Mouse (Mus musculus) forebrain, embryonic 12.5 days (tissue): Measurements from ENCODE around the gene Srsf1. TPM values are rescaled to one million over a fixed set of nuclear protein-coding genes. Genes with fewer than 3 reads are reported as not detected.
A peak's percentile ranks its signal among the peaks of the same experiment; 100 is the strongest.

Experiments used
- ATAC-seq: fragments of 200-750 bp; cut with Nextera tagmentation; 2 replicates; pipeline ENCODE4 v1.8.0; 2017; ENCODE audit warnings: moderate TSS enrichment; ENCODE audit not compliant: low FRiP score
- H3K27ac ChIP-seq: fragments of 300-500 bp; sonication (generic); 2 replicates; pipeline ENCODE4 v1.5.1; 2016; ENCODE audit warnings: mild to moderate bottlenecking
- H3K27me3 ChIP-seq: fragments of 300-500 bp; sonication (generic); 2 replicates; pipeline ENCODE4 v1.6.1; 2016; ENCODE audit warnings: mild to moderate bottlenecking
- H3K36me3 ChIP-seq: fragments of 300-500 bp; sonication (generic); replicated peaks from 2 replicates; pipeline ENCODE4 v1.6.1; 2016; ENCODE audit warnings: mild to moderate bottlenecking
- H3K4me1 ChIP-seq: fragments of 300-500 bp; sonication (generic); 2 replicates; pipeline ENCODE4 v1.6.1; 2016
- H3K4me2 ChIP-seq: fragments of 300-500 bp; sonication (generic); 2 replicates; pipeline ENCODE4 v1.6.1; 2016; ENCODE audit warnings: mild to moderate bottlenecking, moderate library complexity
- H3K4me3 ChIP-seq: fragments of 300-500 bp; sonication (generic); replicated peaks from 2 replicates; pipeline ENCODE4 v1.5.1; 2016; ENCODE audit warnings: mild to moderate bottlenecking
- H3K9ac ChIP-seq: fragments of 300-500 bp; sonication (generic); 2 replicates; pipeline ENCODE4 v1.6.1; 2016; ENCODE audit warnings: mild to moderate bottlenecking
- H3K9me3 ChIP-seq: fragments of 300-500 bp; sonication (generic); 2 replicates; pipeline ENCODE4 v1.6.1; 2016
- WGBS: fragments of 180-500 bp; shearing (Covaris S2); methylation state at CpG from one replicate; pipeline ENCODE4 v1.1.7; 2016; 5-methylcytosine and 5-hydroxymethylcytosine counted together
- polyA plus RNA-seq: library from polyadenylated mRNA; unstranded; fragments of >200 nt; fragmentation: Nextera tagmentation; extraction: Ambion mirVana; gene quantifications from 2 replicates; pipeline ENCODE4 v1.2.1, GENCODE M21; 2016

The Srsf1 gene
- 564 and 577 TPM in 2 replicates for polyA plus RNA-seq

DNA sequence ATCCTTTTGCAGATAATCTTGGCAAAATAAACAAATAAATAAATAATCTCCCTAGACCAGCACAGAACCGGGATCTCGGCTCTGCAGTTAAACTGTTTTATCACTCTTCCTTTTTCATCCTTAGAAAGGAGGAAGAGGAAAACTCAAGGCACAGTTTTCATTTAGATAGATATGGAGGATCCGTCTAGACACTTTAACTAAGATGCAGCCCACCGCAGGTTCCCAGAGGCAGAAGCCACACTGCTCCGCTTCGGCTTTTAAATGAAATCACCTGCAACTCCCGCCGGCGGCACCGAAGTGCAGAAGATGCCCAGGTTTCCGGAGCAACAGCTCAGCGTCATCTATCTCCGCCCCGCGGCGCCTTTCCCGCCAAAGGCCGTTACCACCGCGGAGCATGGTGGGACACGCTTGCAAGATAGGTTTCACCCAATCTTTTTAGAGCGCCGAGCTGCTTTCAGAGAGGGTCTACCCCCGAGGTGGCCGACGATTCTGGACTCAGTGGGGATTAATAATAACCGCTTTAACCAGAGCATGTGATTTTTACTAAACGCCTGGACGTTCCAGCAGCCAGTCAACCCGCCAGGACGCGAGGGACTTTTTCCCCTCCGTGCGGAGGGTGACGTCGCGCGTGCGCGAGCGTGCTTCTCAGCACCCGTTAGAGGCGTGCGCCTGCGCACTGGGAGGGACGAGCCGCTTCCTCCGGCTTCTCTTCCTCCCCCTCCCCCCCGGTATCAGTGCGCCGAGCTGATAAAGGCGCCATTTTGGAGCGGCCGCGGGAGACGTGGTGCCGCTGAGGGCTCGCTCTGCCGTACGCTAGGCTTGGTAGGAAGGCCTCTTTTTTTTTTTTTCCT lies at the start of gene Srsf1:
Gene Srsf1 (plus strand): TSS at position 430 of the 851 bp plus-strand sequence.
- peak; percentile 91 for ATAC-seq
- Histone ChIP-seq H3K4me1 (peaks cover 33% of the 10 kb centered on the region), H3K27me3 (no peaks in the 10 kb centered on the region), H3K9ac (peak within 1 kb of the TSS; percentile 99), H3K27ac (peak within 1 kb of the TSS; percentile 99), H3K4me3 (peak within 1 kb of the TSS; percentile 98), H3K4me2 (peak within 1 kb of the TSS; percentile 68), H3K36me3 (peaks cover 29% of the 10 kb centered on the region), H3K9me3 (no peaks in the 10 kb centered on the region)
- WGBS: under 1% methylated on average over 60 of the region's 60 CpGs

DNA sequence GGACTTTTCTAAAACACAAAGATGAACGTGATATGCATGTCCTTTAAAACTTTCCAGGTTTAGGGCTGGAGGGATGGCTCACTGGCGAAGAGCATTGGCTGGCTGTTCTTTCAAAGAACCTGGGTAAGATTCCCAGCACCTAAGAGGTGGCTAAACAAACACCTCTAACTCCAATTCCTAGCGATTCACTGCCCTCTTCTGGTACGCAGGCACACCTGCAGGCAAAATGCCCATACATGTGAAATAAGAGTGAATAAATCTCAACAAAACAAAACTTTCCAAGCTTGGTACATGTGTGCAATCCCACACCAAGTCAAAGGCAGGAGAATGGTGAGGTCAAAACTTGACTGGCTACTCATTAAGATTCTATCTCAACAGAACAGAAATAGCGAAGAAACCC lies 47.4 kb upstream of the Srsf1 start:
- no peak overlapping the region for H3K9ac ChIP-seq
- ATAC-seq: no peak
- H3K9me3 ChIP-seq: no peaks in the 10 kb centered on the region
- H3K4me1 ChIP-seq: no peaks in the 10 kb centered on the region
- no peak overlapping the region for H3K4me2 ChIP-seq
- no peak overlapping the region for H3K4me3 ChIP-seq
- 86% methylated on average over 5 of the region's 5 CpGs for WGBS
- peaks cover 11% of the 10 kb centered on the region; the same call in 1 of the 2 replicates for H3K36me3 ChIP-seq
- no peaks in the 10 kb centered on the region for H3K27me3 ChIP-seq
- no peak overlapping the region for H3K27ac ChIP-seq

GRCm38 (mm10) chr11:88002738-88003137 lies 44.4 kb upstream of the Srsf1 start:
- Histone ChIP-seq H3K4me1 (peaks cover 4% of the 10 kb centered on the region), H3K9me3 (no peaks in the 10 kb centered on the region), H3K4me2 (no peak overlapping the region), H3K27me3 (no peaks in the 10 kb centered on the region), H3K27ac (no peak overlapping the region), H3K4me3 (no peak overlapping the region), H3K36me3 (peaks cover 11% of the 10 kb centered on the region; the same call in 1 of the 2 replicates), H3K9ac (no peak overlapping the region)
- ATAC-seq: no peak
- 76% methylated on average over 4 of the region's 4 CpGs for WGBS

DNA sequence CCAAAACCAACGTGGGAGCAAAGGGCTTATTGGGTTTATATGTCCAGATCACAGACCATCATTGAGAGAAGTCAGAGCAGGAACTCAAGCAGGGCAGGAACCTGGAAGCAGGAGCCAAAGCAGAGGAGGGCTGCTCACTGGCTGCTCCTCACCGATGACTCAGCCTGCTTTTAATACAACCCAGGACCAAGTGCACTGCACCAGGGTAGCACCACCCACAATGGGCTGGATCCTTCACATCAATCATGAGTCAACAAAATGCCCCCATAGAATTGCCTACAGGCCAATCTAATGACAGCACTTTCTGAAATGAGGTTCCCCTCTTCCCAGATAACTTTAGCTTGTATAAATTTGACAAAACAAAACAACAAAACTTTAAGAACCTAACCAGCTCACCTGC lies 43.0 kb upstream of the Srsf1 start:
- Histone ChIP-seq H3K36me3 (peaks cover 11% of the 10 kb centered on the region; the same call in 1 of the 2 replicates), H3K27me3 (no peaks in the 10 kb centered on the region)
- WGBS: 61% methylated on average over 2 of the region's 2 CpGs

GRCm38 (mm10) chr11:88008641-88009040 lies 38.5 kb upstream of the Srsf1 start:
- Histone ChIP-seq H3K4me3 (no peak overlapping the region), H3K4me2 (no peak overlapping the region), H3K27me3 (no peaks in the 10 kb centered on the region), H3K36me3 (no peaks in the 10 kb centered on the region), H3K27ac (no peak overlapping the region), H3K9ac (no peak overlapping the region), H3K4me1 (peaks cover 17% of the 10 kb centered on the region), H3K9me3 (no peaks in the 10 kb centered on the region)
- WGBS: 67% methylated on average over 1 of the region's 1 CpGs
- ATAC-seq: no peak

More for the DNA sequence above, 43.0 kb upstream of the Srsf1 start:
- no peak for ATAC-seq
- Histone ChIP-seq H3K4me1 (peaks cover 7% of the 10 kb centered on the region), H3K27ac (no peak overlapping the region), H3K4me3 (no peak overlapping the region), H3K4me2 (no peak overlapping the region), H3K9ac (no peak overlapping the region), H3K9me3 (no peaks in the 10 kb centered on the region)

- peak overlapping the region; percentile 32 for H3K4me2 ChIP-seq
- no peaks in the 10 kb centered on the region for H3K27me3 ChIP-seq
- 26% methylated on average over 16 of the region's 16 CpGs for WGBS
- no peaks in the 10 kb centered on the region for H3K36me3 ChIP-seq
- H3K9me3 ChIP-seq: no peaks in the 10 kb centered on the region
- peak overlapping the region; percentile 33; the same call in 1 of the 2 replicates for H3K27ac ChIP-seq
- no peak overlapping the region for H3K4me3 ChIP-seq
- peak; percentile 41; the same call in 1 of the 2 replicates for ATAC-seq
- peaks cover 17% of the 10 kb centered on the region for H3K4me1 ChIP-seq
- no peak overlapping the region for H3K9ac ChIP-seq
These were observed 37.5 kb upstream of the Srsf1 start for GRCm38 (mm10) chr11:88009542-88010190.

GRCm38 (mm10) chr11:88011208-88011913 lies 35.8 kb upstream of the Srsf1 start:
- no peaks in the 10 kb centered on the region for H3K27me3 ChIP-seq
- no peak overlapping the region for H3K4me2 ChIP-seq
- H3K4me3 ChIP-seq: no peak overlapping the region
- no peak overlapping the region for H3K9ac ChIP-seq
- no peaks in the 10 kb centered on the region for H3K36me3 ChIP-seq
- no peaks in the 10 kb centered on the region for H3K9me3 ChIP-seq
- no peak overlapping the region for H3K27ac ChIP-seq
- ATAC-seq: no peak
- peaks cover 15% of the 10 kb centered on the region for H3K4me1 ChIP-seq
- WGBS: 73% methylated on average over 11 of the region's 11 CpGs

DNA sequence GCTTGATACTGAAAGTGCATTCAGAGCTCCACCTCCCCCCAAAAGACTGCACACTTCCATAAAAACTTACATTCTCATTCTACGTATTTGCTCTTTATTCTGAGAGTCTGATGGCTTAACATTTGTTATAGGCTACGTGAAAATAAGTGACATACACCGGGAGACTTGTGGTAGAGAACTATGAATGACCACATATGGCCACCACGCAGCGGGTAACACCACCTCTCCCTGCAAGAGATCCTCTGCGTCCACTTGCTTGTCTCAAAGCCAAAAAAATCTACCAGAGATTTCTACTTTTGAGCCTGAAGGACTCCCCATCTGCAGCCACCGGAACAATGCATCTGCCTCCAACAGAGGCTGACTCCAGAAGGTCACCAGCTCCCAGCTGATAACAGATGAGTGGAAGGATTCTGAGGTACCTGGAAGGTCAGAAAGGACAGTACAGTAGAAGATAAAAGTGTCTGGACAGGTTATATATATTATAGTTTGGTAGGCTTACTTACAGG lies 35.2 kb upstream of the Srsf1 start:
- no peak overlapping the region for H3K27ac ChIP-seq
- H3K9ac ChIP-seq: no peak overlapping the region
- peaks cover 13% of the 10 kb centered on the region for H3K4me1 ChIP-seq
- H3K36me3 ChIP-seq: no peaks in the 10 kb centered on the region
- no peaks in the 10 kb centered on the region for H3K27me3 ChIP-seq
- ATAC-seq: no peak
- no peaks in the 10 kb centered on the region for H3K9me3 ChIP-seq
- H3K4me2 ChIP-seq: no peak overlapping the region
- no peak overlapping the region for H3K4me3 ChIP-seq
- 93% methylated on average over 7 of the region's 7 CpGs for WGBS

DNA sequence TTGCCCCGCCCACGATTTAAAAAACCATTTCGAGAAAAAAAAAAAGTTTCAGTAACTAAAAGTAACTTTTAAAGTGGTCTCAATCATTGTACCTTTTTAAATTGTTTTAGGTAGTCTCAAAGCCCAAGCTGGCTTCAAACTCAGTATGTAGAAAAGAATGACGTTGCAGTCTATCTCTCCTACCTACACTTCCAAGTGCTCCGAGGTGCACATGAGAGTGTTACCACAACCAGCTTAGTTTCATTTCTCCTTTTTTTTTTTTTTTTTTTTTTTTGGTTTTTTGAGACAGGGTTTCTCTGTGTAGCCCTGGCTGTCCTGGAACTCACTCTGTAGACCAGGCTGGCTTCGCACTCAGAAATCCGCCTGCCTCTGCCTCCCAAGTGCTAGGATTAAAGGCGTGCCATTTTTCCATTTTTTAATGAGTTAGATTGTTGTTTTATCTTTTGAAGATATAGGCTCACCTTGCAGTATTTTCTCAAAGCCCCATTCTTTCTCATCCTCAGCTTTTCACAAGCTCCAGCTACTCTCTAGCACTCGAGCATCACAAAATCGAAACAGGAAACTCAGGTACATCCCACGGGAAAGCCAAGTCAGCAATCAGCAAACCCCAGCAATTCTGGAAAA lies 34.4 kb upstream of the Srsf1 start:
- WGBS: 94% methylated on average over 11 of the region's 11 CpGs
- H3K4me2 ChIP-seq: no peak overlapping the region
- no peak for ATAC-seq
- H3K27me3 ChIP-seq: no peaks in the 10 kb centered on the region
- H3K9ac ChIP-seq: no peak overlapping the region
- no peaks in the 10 kb centered on the region for H3K36me3 ChIP-seq
- peaks cover 13% of the 10 kb centered on the region for H3K4me1 ChIP-seq
- H3K9me3 ChIP-seq: no peaks in the 10 kb centered on the region
- no peak overlapping the region for H3K27ac ChIP-seq
- H3K4me3 ChIP-seq: no peak overlapping the region

DNA sequence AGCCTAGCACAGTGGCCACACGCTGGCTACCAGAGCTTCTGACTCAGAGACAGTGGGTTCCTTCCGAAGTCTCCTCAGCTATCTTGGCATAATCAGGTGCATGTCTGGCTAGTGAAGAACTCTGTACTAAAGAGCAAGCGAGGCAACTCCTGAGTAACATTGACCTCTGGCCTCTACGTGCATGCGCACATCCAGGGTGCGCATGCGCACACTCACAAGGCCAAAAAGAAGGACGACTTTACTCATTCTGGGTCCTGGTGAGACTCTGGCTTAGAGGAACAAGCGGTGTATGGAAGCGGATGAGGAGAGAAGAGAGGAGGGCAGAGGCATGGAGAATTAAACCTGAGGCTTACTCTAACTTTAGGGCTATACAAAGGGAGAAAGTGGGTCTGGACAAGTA lies 33.5 kb upstream of the Srsf1 start:
- H3K27me3 ChIP-seq: no peaks in the 10 kb centered on the region
- peaks cover 13% of the 10 kb centered on the region for H3K4me1 ChIP-seq
- 92% methylated on average over 10 of the region's 10 CpGs for WGBS
- no peak overlapping the region for H3K27ac ChIP-seq
- no peak overlapping the region for H3K4me3 ChIP-seq
- no peak overlapping the region for H3K9ac ChIP-seq
- H3K9me3 ChIP-seq: no peaks in the 10 kb centered on the region
- ATAC-seq: no peak
- H3K4me2 ChIP-seq: no peak overlapping the region
- H3K36me3 ChIP-seq: no peaks in the 10 kb centered on the region

GRCm38 (mm10) chr11:88015161-88015560 lies 32.0 kb upstream of the Srsf1 start:
- Histone ChIP-seq H3K36me3 (no peaks in the 10 kb centered on the region), H3K27ac (no peak overlapping the region), H3K4me3 (no peak overlapping the region), H3K4me1 (peaks cover under 1% of the 10 kb centered on the region; the same call in 1 of the 2 replicates), H3K9ac (no peak overlapping the region), H3K27me3 (no peaks in the 10 kb centered on the region), H3K9me3 (no peaks in the 10 kb centered on the region), H3K4me2 (no peak overlapping the region)
- no peak for ATAC-seq
- 85% methylated on average over 11 of the region's 11 CpGs for WGBS

- H3K4me3 ChIP-seq: no peak overlapping the region
- no peak overlapping the region for H3K9ac ChIP-seq
- H3K27me3 ChIP-seq: no peaks in the 10 kb centered on the region
- ATAC-seq: no peak
- no peaks in the 10 kb centered on the region for H3K4me1 ChIP-seq
- H3K36me3 ChIP-seq: no peaks in the 10 kb centered on the region
- H3K4me2 ChIP-seq: no peak overlapping the region
- no peak overlapping the region for H3K27ac ChIP-seq
- H3K9me3 ChIP-seq: no peaks in the 10 kb centered on the region
- whole genome bisulfite sequencing: 89% methylated on average over 6 of the region's 6 CpGs
These were observed 31.4 kb upstream of the Srsf1 start for GRCm38 (mm10) chr11:88015795-88016194.
